ENCODE assay signal across 8 mouse cellular contexts in the genomic region with DNA sequence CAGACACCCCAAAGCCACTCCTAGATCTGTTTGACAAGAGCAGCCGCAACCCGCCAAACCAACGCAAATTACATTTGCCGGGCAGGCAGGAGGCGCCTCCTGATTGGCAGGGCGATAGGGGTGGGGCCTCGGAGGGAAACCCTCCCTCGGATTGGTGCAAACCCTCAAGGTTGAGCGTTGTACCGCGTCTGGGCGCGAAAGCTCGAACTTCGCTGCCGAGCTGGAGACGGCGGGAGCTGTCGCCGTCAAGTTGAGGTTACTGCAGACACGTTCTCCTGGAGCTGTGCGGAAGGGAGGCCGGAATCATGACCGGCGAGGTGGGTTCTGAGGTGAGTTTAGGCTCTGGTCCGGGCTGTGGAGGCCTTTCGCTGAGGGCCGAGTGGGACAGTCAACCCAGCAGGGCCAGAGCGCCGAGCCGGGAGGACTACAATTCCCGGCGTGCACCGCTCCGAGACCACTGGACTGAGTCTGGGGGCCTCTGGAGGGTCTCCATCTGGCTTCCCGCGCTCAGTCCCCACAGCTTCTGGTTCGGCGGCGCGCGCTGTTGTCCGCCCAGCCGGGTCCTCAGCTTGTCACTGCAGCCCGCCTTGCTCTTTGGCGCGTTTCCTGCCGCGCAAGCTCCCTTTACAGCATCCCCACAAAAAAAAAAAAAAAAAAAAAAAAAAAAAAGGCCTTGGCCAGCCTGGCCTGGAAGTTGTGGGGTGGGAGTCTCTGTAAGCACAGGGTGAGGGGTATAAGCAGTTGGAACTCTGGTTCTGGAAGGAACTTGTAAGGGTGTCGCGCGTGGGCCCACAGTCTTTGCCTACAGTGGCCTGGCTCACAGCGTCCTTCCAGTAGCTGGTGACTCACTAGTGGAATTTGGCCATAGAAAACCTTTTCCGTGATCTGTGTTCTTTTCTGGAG. TPM values are rescaled to one million over a fixed set of nuclear protein-coding genes. Genes with fewer than 3 reads are reported as not detected.
DNase-seq lines count a peak whose midpoint lies in the region; ATAC-seq lines count a peak whose summit lies in the region.

Gene Clspn, plus strand, starts transcription at position 127 of the 903 bp plus-strand sequence.

- no peaks in the 10 kb centered on the region for H3K27me3 ChIP-seq in forebrain, embryonic 15.5 days
- no peaks in the 10 kb centered on the region for H3K27me3 ChIP-seq in lung, embryonic 16.5 days (ENCODE audit: control insufficient read depth, insufficient read depth, low read depth, low read length)

- peak within 1 kb of the TSS; percentile 56 for H3K4me3 ChIP-seq in forebrain, embryonic 15.5 days
- H3K4me3 ChIP-seq in lung, embryonic 16.5 days (ENCODE audit: low read length) = peak within 1 kb of the TSS; percentile 74

- H3K9ac ChIP-seq in forebrain, embryonic 15.5 days (replicated peaks) = peak within 1 kb of the TSS; percentile 41
- peak within 1 kb of the TSS; percentile 78 for H3K9ac ChIP-seq in lung, embryonic 16.5 days (ENCODE audit: low read length)

- WGBS in forebrain, embryonic 15.5 days = under 1% methylated on average over 54 of the region's 54 CpGs
- WGBS in lung, embryonic 16.5 days = under 1% methylated on average over 54 of the region's 54 CpGs

- peak within 1 kb of the TSS; percentile 75 for H3K4me2 ChIP-seq in forebrain, embryonic 15.5 days (replicated peaks)
- peak within 1 kb of the TSS; percentile 74 for H3K4me2 ChIP-seq in lung, embryonic 16.5 days (ENCODE audit: low read depth, low read length)

- H3K4me1 ChIP-seq in forebrain, embryonic 15.5 days = peaks cover 12% of the 10 kb centered on the region
- peaks cover 11% of the 10 kb centered on the region for H3K4me1 ChIP-seq in lung, embryonic 16.5 days (replicated peaks; ENCODE audit: control insufficient read depth, insufficient read depth, low read length)

- peak within 1 kb of the TSS; percentile 31 for H3K27ac ChIP-seq in forebrain, embryonic 15.5 days (replicated peaks)
- peak within 1 kb of the TSS; percentile 51; the same call in 1 of the 2 replicates for H3K27ac ChIP-seq in lung, embryonic 16.5 days (ENCODE audit: low read length)

- no peaks in the 10 kb centered on the region for H3K36me3 ChIP-seq in forebrain, embryonic 15.5 days
- peaks cover 10% of the 10 kb centered on the region; the same call in 1 of the 2 replicates for H3K36me3 ChIP-seq in lung, embryonic 16.5 days (ENCODE audit: control insufficient read depth, insufficient read depth, low read length)

- DNase-seq in MEL-GATA-1-ER (ENCODE audit: extremely low read depth, low read depth) = peak; percentile 92
- DNase-seq in cerebellum, adult 11-12 months = peak; percentile 60
- DNase-seq in heart, postnatal 25 days (ENCODE audit: low spot score) = peak; percentile 74
- peak; percentile 63 to 77 for DNase-seq in layer of hippocampus, adult 18-20 months (ENCODE audit: low spot score in 2 of 2)
- peak; percentile 74 for DNase-seq in ovary, adult 18-20 months (ENCODE audit: low spot score)
- peak; percentile 91 for DNase-seq in thymus, postnatal 0 days (ENCODE audit: low spot score)

- ATAC-seq in forebrain, embryonic 15.5 days (replicated peaks) = peak; percentile 99
- peak; percentile 98 for ATAC-seq in lung, embryonic 16.5 days (ENCODE audit: low read depth)

- intact Hi-C loops in heart, postnatal 25 days (cut with DNase I) = loop anchor here (5.0 to 10.0 kb wide), 2 partner anchors 120 to 688 kb away; partner anchors contain the start of genes Psmb2 and Smim12

- H3K9me3 ChIP-seq in forebrain, embryonic 15.5 days = no peaks in the 10 kb centered on the region
- no peaks in the 10 kb centered on the region for H3K9me3 ChIP-seq in lung, embryonic 16.5 days (ENCODE audit: control insufficient read depth, low read length)

RNA-seq across cellular contexts. Expression of gene Clspn, which starts in this region (rescaled TPM):
- polyA plus RNA-seq in forebrain, embryonic 15.5 days (2015; fragmentation: Nextera tagmentation; extraction: Ambion mirVana) = 19.3 and 21.5 TPM in 2 replicates
- 1 to 10 TPM in 1 of 2 experiments, under 1 TPM in 1; 0.64 to 1.1 TPM for total RNA-seq in heart, postnatal 25 days (2021)
- total RNA-seq in layer of hippocampus, adult 18-20 months (2021) = under 1 TPM; 0.87 to 0.91 TPM
- 37.5 and 41.3 TPM in 2 replicates for polyA plus RNA-seq in lung, embryonic 16.5 days (2015; fragmentation: Nextera tagmentation; extraction: Ambion mirVana)
- 43.9 and 63.1 TPM in 2 replicates for polyA plus RNA-seq in thymus, postnatal 0 days (2015; fragmentation: Nextera tagmentation; extraction: Ambion mirVana)

Comparison
In these comparisons a context has a peak if more than half of its experiments do, and no peak if none do; other contexts are left out.
1. Peak in every context shown above with its lines: DNase-seq, ATAC-seq, H3K4me3 ChIP-seq and H3K27ac ChIP-seq.
2. Peak in DNase-seq in layer of hippocampus, adult 18-20 months; RNA of the gene not detected or under 1 TPM.